Mouse (Mus musculus) kidney, adult 8-10 months (tissue): ENCODE results near the gene Ush1g.

ENCODE experiments used
- DNase-seq, 2 experiments: peaks; one replicate each; pipeline ENCODE4 v3.0.0; 2022

The Ush1g gene

GRCm38 (mm10) chr11:115321906-115322693 lies at the start of gene Ush1g:
TSS of gene Ush1g (minus strand) at chr11:115322041.
- DNase-seq = peak in 1 of 2 experiments; percentile 33

GRCm38 (mm10) chr11:115371354-115371753 lies 49.5 kb upstream of the Ush1g start:
- DNase-seq = no peak

- no peak for DNase-seq
These were observed 48.5 kb upstream of the Ush1g start for GRCm38 (mm10) chr11:115370368-115370767.

GRCm38 (mm10) chr11:115367395-115367944 lies 45.6 kb upstream of the Ush1g start, which contains the start of gene Hid1:
TSS of gene Hid1 (minus strand) at chr11:115367756.
- DNase-seq = peak; percentile 82 to 89

- no peak for DNase-seq
These were observed 45.0 kb upstream of the Ush1g start for GRCm38 (mm10) chr11:115366706-115367394.

- no peak for DNase-seq
These were observed 44.3 kb upstream of the Ush1g start for GRCm38 (mm10) chr11:115366039-115366705.

- no peak for DNase-seq
These were observed 42.3 kb upstream of the Ush1g start for GRCm38 (mm10) chr11:115364136-115364535.

- no peak for DNase-seq
These were observed 37.9 kb upstream of the Ush1g start for GRCm38 (mm10) chr11:115359726-115360125.

GRCm38 (mm10) chr11:115359293-115359692 lies 37.5 kb upstream of the Ush1g start:
- no peak for DNase-seq

GRCm38 (mm10) chr11:115358468-115358867 lies 36.6 kb upstream of the Ush1g start:
- DNase-seq = peak; percentile 66 to 76

- peak in 1 of 2 experiments; percentile 60 for DNase-seq
These were observed 32.3 kb upstream of the Ush1g start for GRCm38 (mm10) chr11:115354183-115354582.

- no peak for DNase-seq
These were observed 31.5 kb upstream of the Ush1g start for GRCm38 (mm10) chr11:115353375-115353774.

- DNase-seq = no peak
These were observed 28.1 kb upstream of the Ush1g start for GRCm38 (mm10) chr11:115349976-115350375.

- DNase-seq = no peak
These were observed 26.9 kb upstream of the Ush1g start for GRCm38 (mm10) chr11:115348681-115349248.

GRCm38 (mm10) chr11:115345515-115345914 lies 23.7 kb upstream of the Ush1g start:
- no peak for DNase-seq

GRCm38 (mm10) chr11:115344967-115345366 lies 23.1 kb upstream of the Ush1g start:
- DNase-seq = no peak

- no peak for DNase-seq
These were observed 20.0 kb upstream of the Ush1g start for GRCm38 (mm10) chr11:115341866-115342265.

GRCm38 (mm10) chr11:115341246-115341645 lies 19.4 kb upstream of the Ush1g start:
- no peak for DNase-seq

- DNase-seq = no peak
These were observed 16.0 kb upstream of the Ush1g start for GRCm38 (mm10) chr11:115337826-115338225.

- DNase-seq = peak; percentile 32 to 38
These were observed 15.5 kb upstream of the Ush1g start for GRCm38 (mm10) chr11:115337350-115337749.

GRCm38 (mm10) chr11:115336115-115336514 lies 14.3 kb upstream of the Ush1g start:
- no peak for DNase-seq

GRCm38 (mm10) chr11:115335223-115335622 lies 13.4 kb upstream of the Ush1g start:
- DNase-seq = peak in 1 of 2 experiments; percentile 38

- DNase-seq = no peak
These were observed 12.7 kb upstream of the Ush1g start, which contains the start of gene Otop3 for GRCm38 (mm10) chr11:115334531-115334930. TSS of gene Otop3 (plus strand) at chr11:115334731.
